Mouse (Mus musculus) G1E (cell line): ENCODE results near the gene Ehd4.

ENCODE experiments used
- CTCF ChIP-seq: IDR thresholded peaks from 2 replicates; pipeline ENCODE4 v1.5.1; 2012; ENCODE audit warnings: low read depth, low read length, inconsistent platforms, mixed read lengths
- GATA1 ChIP-seq: IDR thresholded peaks from 2 replicates; pipeline ENCODE4 v1.6.1; 2012; ENCODE audit warnings: borderline replicate concordance, low read length, inconsistent platforms, mixed read lengths
- GATA2 ChIP-seq: IDR thresholded peaks from 2 replicates; pipeline ENCODE4 v1.6.1; 2012; ENCODE audit warnings: low read depth, low read length, inconsistent platforms, borderline replicate concordance

- TF ChIP-seq CTCF: no peak
- no peak for TF ChIP-seq GATA1
- TF ChIP-seq GATA2: no peak
These were observed 38.0 kb downstream of the Ehd4 start for GRCm38 (mm10) chr2:120116362-120116761.
